Mouse (Mus musculus) midbrain, postnatal 0 days (tissue): ENCODE results near the gene Adra1b. TPM values are rescaled to one million over a fixed set of nuclear protein-coding genes. Genes with fewer than 3 reads are reported as not detected.

ENCODE experiments used
- ATAC-seq: fragments of 200-750 bp; cut with Nextera tagmentation; 2 replicates; pipeline ENCODE4 v1.8.0; 2017; ENCODE audit warnings: moderate number of reproducible peaks, mild to moderate bottlenecking, moderate TSS enrichment, moderate library complexity; ENCODE audit not compliant: low FRiP score
- DNase-seq: peaks from one replicate; pipeline ENCODE4 v3.0.0-alpha.2; 2015; ENCODE audit warnings: low spot score
- H3K27ac ChIP-seq: fragments of 300-500 bp; sonication (generic); 2 replicates; pipeline ENCODE4 v1.5.1; 2014; ENCODE audit warnings: low read depth, mild to moderate bottlenecking, low read length, mixed read lengths
- H3K27me3 ChIP-seq: fragments of 300-500 bp; sonication (generic); 2 replicates; pipeline ENCODE4 v1.6.1; 2014; ENCODE audit warnings: low read length, control low read depth, mixed read lengths; ENCODE audit not compliant: insufficient read depth
- H3K36me3 ChIP-seq: fragments of 300-500 bp; sonication (generic); 2 replicates; pipeline ENCODE4 v1.6.1; 2014; ENCODE audit warnings: low read length, control low read depth, mixed read lengths; ENCODE audit not compliant: insufficient read depth
- H3K4me1 ChIP-seq: fragments of 300-500 bp; sonication (generic); 2 replicates; pipeline ENCODE4 v1.6.1; 2014; ENCODE audit warnings: mild to moderate bottlenecking, control low read depth, antibody characterized with exemption, low read length, mixed read lengths; ENCODE audit not compliant: insufficient read depth
- H3K4me2 ChIP-seq: fragments of 300-500 bp; sonication (generic); 2 replicates; pipeline ENCODE4 v1.6.1; 2014; ENCODE audit warnings: low read depth, mild to moderate bottlenecking, low read length, mixed read lengths; ENCODE audit not compliant: poor library complexity, severe bottlenecking
- H3K4me3 ChIP-seq: fragments of 300-500 bp; sonication (generic); 2 replicates; pipeline ENCODE4 v1.5.1; 2014; ENCODE audit warnings: low read depth, mild to moderate bottlenecking, low read length, moderate library complexity
- H3K9ac ChIP-seq: fragments of 300-500 bp; sonication (generic); replicated peaks from 2 replicates; pipeline ENCODE4 v1.6.1; 2014; ENCODE audit warnings: mild to moderate bottlenecking, low read length, moderate library complexity, mixed read lengths; ENCODE audit not compliant: poor library complexity, severe bottlenecking
- H3K9me3 ChIP-seq: fragments of 300-500 bp; sonication (generic); 2 replicates; pipeline ENCODE4 v1.6.1; 2016; ENCODE audit warnings: low read length, control low read depth
- CTCF ChIP-seq: IDR thresholded peaks from 2 replicates; pipeline ENCODE4 v1.5.1; 2016; ENCODE audit warnings: antibody characterized with exemption, mild to moderate bottlenecking
- WGBS: fragments of 180-500 bp; shearing (Covaris S2); extraction: QIAGEN DNeasy Blood & Tissue Kit; methylation state at CpG from one replicate; pipeline ENCODE4 v1.1.7; 2014; 5-methylcytosine and 5-hydroxymethylcytosine counted together
- polyA plus RNA-seq: library from polyadenylated mRNA; unstranded; fragments of >200 nt; fragmentation: Nextera tagmentation; extraction: Ambion mirVana; gene quantifications from 2 replicates; pipeline ENCODE4 v1.2.1, GENCODE M21; 2015
- total RNA-seq: library from RNA; depleted of rRNA; stranded (reverse); fragments of >200 nt; gene quantifications from 2 replicates; pipeline ENCODE4 v1.2.3, GENCODE M21; 2014

Adra1b gene
- total and polyA plus RNA-seq, 2 experiments from 2014 or later, result 17.1 to 38.7 TPM

DNA sequence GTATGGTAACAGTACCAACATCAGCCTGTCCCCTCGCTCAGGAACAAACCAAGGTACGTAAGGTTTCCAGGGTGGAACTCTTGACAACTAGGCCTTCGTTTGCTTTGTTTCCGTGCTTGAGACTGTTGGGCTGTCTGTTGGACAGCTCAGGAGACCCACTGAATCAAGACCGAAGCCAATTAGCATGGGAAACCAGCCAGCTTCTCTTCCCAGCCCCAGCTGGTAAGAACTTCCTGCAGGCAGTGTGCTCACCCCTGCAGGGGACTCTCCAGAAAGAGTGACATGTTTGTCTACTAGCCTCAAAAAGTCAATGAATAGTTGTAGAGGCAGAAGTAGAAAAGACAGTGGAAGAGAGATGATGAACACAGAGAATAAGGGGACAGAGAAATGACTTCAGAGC lies 23.8 kb downstream of the Adra1b start:
- WGBS, result 82% methylated on average over 5 of the region's 5 CpGs
- Histone ChIP-seq H3K36me3 (no peaks in the 10 kb centered on the region), H3K4me1 (no peaks in the 10 kb centered on the region), H3K27ac (no peak overlapping the region), H3K27me3 (no peaks in the 10 kb centered on the region), H3K4me2 (no peak overlapping the region), H3K9me3 (no peaks in the 10 kb centered on the region), H3K4me3 (no peak overlapping the region), H3K9ac (no peak overlapping the region)
- DNase-seq, result peak; percentile 56
- no peak for ATAC-seq
- no peak for TF ChIP-seq CTCF

DNA sequence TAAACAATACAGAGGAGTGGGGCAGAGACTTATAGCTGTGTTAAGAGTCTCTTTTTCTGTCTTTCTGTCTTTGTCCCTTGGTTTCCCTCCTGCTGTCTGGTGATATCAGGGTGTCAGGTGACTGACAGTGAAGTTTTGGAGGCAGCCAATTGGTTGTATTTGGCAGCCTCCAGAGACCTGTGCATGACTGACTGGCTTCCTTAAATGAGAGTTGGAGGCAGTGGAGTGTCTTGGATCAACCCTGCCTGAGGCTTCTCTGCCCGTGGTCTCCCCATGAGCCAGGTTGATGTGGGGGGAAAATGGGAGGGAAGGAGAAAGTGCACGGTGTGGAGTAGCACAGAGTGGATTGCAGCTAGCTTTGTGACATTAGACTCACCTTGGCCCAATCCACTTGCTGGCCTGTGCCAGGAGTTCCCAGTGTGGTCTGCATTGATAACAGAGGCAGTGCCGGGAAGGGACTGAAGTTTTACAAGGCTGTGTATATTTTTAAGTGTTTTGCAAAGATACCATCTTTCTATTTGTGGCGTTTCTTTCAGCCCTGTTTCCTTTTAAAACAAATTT lies 33.2 kb downstream of the Adra1b start:
- Histone ChIP-seq H3K4me1 (no peaks in the 10 kb centered on the region), H3K4me2 (no peak overlapping the region), H3K27ac (no peak overlapping the region), H3K27me3 (no peaks in the 10 kb centered on the region), H3K9ac (no peak overlapping the region), H3K36me3 (no peaks in the 10 kb centered on the region), H3K9me3 (no peaks in the 10 kb centered on the region), H3K4me3 (no peak overlapping the region)
- ATAC-seq (no peak), DNase-seq (no peak)
- TF ChIP-seq CTCF, result no peak
- 59% methylated on average over 4 of the region's 4 CpGs for WGBS

DNA sequence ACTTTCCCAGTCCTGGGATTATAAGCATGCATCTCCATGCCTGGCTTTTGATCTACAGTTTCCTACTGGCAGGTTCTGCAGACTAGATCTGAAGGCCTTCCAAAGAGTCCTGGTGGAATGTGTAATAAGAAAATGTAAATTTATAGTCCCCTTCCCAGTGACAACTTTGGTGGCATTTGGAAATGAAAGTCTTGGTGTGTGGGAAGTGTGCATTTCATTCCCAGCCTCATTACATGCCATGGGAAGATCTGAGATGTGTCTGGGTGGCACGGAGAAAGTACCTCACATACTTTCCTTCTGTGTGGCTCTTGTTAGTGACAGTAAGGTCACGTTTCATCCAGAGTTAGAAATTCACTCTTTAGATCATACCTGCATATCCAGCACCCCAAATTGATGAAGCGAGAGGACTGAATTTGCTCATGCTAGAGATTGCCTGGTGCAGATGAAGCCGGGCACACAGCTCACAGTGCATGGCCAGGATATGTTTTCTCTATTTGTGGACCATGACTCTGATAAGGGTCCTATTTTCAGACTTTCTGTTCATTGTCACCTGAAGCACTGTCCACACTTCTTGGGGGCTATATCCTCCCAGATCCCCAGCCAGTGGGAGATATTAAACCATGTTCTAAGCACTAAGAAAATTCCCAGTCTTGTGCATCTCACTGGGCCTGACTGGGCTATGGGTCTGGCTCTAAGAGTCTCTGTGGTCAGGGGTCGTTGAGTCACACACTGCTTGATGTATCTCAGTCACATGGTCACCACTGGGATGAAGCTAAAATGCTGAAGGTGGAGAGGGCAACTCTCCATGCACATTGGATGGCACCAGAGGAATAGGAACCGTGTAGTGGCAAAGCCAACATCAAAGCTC lies 35.5 kb downstream of the Adra1b start:
- ATAC-seq (no peak), DNase-seq (no peak)
- Histone ChIP-seq H3K27ac (no peak overlapping the region), H3K36me3 (no peaks in the 10 kb centered on the region), H3K9me3 (no peaks in the 10 kb centered on the region), H3K4me2 (no peak overlapping the region), H3K27me3 (no peaks in the 10 kb centered on the region), H3K4me1 (no peaks in the 10 kb centered on the region), H3K4me3 (no peak overlapping the region), H3K9ac (no peak overlapping the region)
- 85% methylated on average over 6 of the region's 6 CpGs for WGBS
- no peak for TF ChIP-seq CTCF

DNA sequence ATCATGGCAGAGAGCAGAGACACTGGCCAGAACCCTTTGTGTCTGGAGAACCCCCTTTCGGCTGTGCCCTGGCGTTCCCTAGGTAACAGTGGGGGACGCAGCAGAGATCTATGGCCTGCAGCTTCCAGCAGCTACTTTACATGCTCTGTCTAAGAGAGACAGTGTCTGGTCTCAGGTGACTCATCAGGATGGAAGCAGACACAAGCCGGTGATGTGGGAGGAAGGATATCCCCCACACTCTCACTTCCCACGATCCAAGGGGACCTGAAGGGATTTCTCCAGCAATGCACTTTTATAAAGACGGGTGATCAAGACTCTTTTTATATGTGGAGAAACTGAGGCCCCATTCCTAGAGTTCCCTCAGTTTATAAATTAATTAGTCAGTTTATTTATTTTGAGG lies 48.0 kb downstream of the Adra1b start:
- Histone ChIP-seq H3K4me3 (no peak overlapping the region), H3K36me3 (no peaks in the 10 kb centered on the region), H3K27ac (no peak overlapping the region), H3K9ac (no peak overlapping the region), H3K27me3 (no peaks in the 10 kb centered on the region), H3K4me2 (no peak overlapping the region), H3K4me1 (no peaks in the 10 kb centered on the region), H3K9me3 (no peaks in the 10 kb centered on the region)
- ATAC-seq (no peak), DNase-seq (no peak)
- no peak for TF ChIP-seq CTCF
- WGBS, result 61% methylated on average over 6 of the region's 6 CpGs

DNA sequence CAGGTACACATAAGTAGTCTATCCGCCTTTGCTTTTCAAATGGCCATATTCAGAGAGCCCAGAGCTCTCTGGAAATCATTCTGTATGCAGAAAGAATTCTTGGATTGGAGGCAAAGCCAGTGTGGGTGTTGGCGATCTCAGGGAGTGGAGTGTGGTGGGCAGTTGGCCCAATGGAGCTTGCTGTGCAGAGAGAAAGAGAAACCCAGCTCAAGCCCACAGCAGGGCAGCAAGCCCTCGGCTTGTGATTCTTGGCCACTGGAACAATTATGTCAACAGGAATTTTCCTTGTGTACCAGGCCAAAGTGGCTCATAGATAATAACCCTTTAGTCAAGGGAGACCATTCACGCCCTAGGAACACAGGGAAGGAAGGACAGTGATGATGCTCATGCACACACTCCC lies 53.0 kb downstream of the Adra1b start:
- H3K9ac ChIP-seq, result no peak overlapping the region
- DNase-seq (no peak), ATAC-seq (no peak)
- H3K4me2 ChIP-seq, result no peak overlapping the region
- no peak overlapping the region for H3K4me3 ChIP-seq
- TF ChIP-seq CTCF, result no peak
- H3K27me3 ChIP-seq, result no peaks in the 10 kb centered on the region
- no peaks in the 10 kb centered on the region for H3K36me3 ChIP-seq
- WGBS, result 81% methylated on average over 4 of the region's 4 CpGs
- H3K4me1 ChIP-seq, result no peaks in the 10 kb centered on the region
- no peaks in the 10 kb centered on the region for H3K9me3 ChIP-seq
- H3K27ac ChIP-seq, result no peak overlapping the region

DNA sequence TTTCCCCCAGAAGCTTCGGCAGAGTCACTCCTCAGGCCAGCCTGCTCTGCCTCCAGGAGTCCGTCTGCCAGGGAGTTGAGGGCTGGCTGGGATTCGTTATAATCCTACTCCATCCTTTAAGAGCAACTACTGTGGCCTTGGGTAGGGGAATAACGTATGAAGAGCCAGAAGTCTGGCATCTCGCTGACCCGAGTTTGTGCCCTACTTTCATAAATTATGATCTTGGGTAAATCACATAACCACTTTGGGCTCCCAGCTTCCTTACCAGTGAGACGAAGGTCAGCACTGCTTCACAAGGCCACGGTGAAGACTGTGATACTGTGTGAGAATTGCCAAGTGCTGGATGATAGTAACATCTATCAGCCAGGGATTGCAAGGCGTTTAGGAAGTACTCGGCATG lies 59.4 kb downstream of the Adra1b start:
- H3K27me3 ChIP-seq, result no peaks in the 10 kb centered on the region
- H3K36me3 ChIP-seq, result no peaks in the 10 kb centered on the region
- ATAC-seq (no peak), DNase-seq (no peak)
- TF ChIP-seq CTCF, result no peak
- no peak overlapping the region for H3K4me2 ChIP-seq
- no peaks in the 10 kb centered on the region for H3K4me1 ChIP-seq
- WGBS, result 73% methylated on average over 10 of the region's 10 CpGs
- no peak overlapping the region for H3K9ac ChIP-seq
- no peaks in the 10 kb centered on the region for H3K9me3 ChIP-seq
- no peak overlapping the region for H3K4me3 ChIP-seq
- H3K27ac ChIP-seq, result no peak overlapping the region
